Mouse (Mus musculus) embryonic fibroblast, embryonic 13.5 days (primary cell): Measurements from ENCODE around the gene Pqlc2. TPM values are rescaled to one million over a fixed set of nuclear protein-coding genes. Genes with fewer than 3 reads are reported as not detected.

ENCODE experiments used
- H3K27ac ChIP-seq: 2 replicates; pipeline ENCODE4 v1.5.1; 2012; ENCODE audit warnings: low read length, control low read depth, inconsistent platforms; ENCODE audit not compliant: insufficient read depth
- H3K4me1 ChIP-seq: 2 replicates; pipeline ENCODE4 v1.6.1; 2011; ENCODE audit warnings: low read length; ENCODE audit not compliant: control insufficient read depth, insufficient read depth
- H3K4me3 ChIP-seq: 2 replicates; pipeline ENCODE4 v1.5.1; 2011; ENCODE audit warnings: mild to moderate bottlenecking, control low read depth, low read length; ENCODE audit not compliant: insufficient read depth
- CTCF ChIP-seq: IDR thresholded peaks from 2 replicates; pipeline ENCODE4 v1.5.1; 2011; ENCODE audit warnings: mild to moderate bottlenecking, control low read depth, low read length, moderate library complexity, borderline replicate concordance; ENCODE audit not compliant: insufficient read depth
- POLR2A ChIP-seq: IDR thresholded peaks from 2 replicates; pipeline ENCODE4 v1.6.1; 2011; ENCODE audit warnings: low read depth, mild to moderate bottlenecking, control low read depth, low read length, moderate library complexity
- polyA plus RNA-seq: library from polyadenylated mRNA; stranded (reverse); fragments of >200 nt; gene quantifications from 2 replicates; pipeline ENCODE4 v1.2.4, GENCODE M21; 2011; ENCODE audit warnings: low read depth; ENCODE audit not compliant: missing spikeins, insufficient read length

Gene Pqlc2
- 11.3 and 12.3 TPM in 2 replicates for polyA plus RNA-seq

DNA sequence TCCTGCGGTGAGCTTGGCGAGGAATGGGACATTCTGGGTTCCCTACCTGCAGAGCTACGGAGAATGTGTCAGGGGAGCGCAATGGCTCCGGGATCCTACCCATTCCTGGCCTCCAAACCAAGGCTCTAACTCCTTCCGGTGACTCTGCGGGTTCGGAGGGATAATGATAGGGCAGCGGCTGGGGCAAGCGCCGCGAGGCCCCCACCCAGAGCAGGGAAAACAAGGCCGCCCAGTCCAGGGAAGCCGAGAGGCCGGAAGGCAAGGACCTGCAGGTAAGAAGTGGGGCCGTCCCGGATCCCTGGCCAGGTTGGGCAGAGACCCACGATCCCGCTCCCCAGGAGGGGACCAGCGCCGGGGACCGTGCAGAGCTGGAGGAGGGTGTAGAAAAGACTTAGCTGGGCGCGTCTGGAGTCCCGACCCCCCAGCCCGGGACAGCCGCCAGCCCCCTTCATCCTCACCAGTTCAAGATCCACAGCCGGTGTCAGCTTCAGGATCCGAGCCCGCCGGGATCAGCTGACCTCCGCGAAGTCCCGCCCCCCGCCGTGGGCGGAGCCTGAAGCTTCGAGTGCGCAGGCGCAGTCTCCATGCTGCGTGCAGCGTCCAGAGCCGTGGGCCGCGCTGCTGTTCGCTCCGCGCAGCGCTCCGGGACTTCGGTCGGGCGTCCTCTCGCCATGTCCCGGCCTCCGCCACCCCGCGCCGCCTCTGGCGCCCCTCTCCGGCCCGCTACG, at the start of gene Pqlc2, which contains the start of gene Akr7a5:
Gene Pqlc2 (minus strand): TSS at position 538 of the 728 bp plus-strand sequence.
Gene Akr7a5 (plus strand): TSS at position 574 of the 728 bp plus-strand sequence.
- Histone ChIP-seq H3K4me3 (peak within 1 kb of the TSS; percentile 57), H3K4me1 (no peaks in the 10 kb centered on the region), H3K27ac (no peak within 1 kb of the TSS)
- no peak for TF ChIP-seq CTCF
- TF ChIP-seq POLR2A = peak; percentile 99

DNA sequence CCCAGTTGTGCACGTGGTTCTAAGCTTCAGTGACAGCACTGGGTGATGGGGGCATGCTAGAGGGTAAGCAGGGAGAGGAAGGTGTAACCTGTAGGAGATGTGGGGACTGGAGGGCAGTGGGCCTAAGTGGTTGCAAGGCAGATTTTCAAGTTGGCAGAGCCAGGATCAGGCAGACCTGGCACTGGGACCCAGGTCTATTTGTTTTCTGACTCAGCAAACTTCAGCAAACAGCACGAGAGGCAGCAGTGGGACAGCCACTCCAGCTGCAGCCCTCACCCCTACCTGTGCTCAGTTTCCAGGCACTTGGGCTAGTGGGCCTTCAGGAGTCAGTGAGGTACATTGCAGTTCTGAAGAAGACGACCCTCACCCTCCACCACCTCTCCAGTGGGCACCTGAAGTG, 46.7 kb upstream of the Pqlc2 start:
- no peak overlapping the region for H3K4me3 ChIP-seq
- no peak for TF ChIP-seq POLR2A
- no peak for TF ChIP-seq CTCF
- no peaks in the 10 kb centered on the region for H3K4me1 ChIP-seq
- no peak overlapping the region for H3K27ac ChIP-seq

DNA sequence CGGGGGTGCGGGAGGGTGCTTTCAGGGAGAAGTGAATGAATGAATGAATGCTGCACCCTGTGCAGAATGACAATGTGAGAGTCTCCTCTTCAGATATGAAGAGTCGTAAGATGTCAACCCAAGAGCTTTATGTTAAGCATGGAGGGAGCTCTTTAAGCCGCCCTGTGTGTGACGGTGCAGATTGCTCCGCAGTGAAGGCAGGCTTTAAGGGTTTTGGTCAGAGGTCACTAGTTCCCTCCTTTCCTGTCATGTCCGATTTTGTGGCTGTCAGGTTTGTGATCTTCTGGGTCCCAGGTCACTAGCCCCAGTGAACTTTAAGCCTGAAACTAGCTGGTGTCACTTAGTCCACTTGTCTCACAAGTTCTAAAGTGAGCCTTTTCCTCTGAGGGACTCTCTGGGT, 42.3 kb upstream of the Pqlc2 start:
- Histone ChIP-seq H3K4me3 (peak overlapping the region; percentile 94), H3K4me1 (peaks cover 8% of the 10 kb centered on the region; the same call in 1 of the 2 replicates), H3K27ac (peak overlapping the region; percentile 93)
- TF ChIP-seq POLR2A (no peak), CTCF (no peak)

DNA sequence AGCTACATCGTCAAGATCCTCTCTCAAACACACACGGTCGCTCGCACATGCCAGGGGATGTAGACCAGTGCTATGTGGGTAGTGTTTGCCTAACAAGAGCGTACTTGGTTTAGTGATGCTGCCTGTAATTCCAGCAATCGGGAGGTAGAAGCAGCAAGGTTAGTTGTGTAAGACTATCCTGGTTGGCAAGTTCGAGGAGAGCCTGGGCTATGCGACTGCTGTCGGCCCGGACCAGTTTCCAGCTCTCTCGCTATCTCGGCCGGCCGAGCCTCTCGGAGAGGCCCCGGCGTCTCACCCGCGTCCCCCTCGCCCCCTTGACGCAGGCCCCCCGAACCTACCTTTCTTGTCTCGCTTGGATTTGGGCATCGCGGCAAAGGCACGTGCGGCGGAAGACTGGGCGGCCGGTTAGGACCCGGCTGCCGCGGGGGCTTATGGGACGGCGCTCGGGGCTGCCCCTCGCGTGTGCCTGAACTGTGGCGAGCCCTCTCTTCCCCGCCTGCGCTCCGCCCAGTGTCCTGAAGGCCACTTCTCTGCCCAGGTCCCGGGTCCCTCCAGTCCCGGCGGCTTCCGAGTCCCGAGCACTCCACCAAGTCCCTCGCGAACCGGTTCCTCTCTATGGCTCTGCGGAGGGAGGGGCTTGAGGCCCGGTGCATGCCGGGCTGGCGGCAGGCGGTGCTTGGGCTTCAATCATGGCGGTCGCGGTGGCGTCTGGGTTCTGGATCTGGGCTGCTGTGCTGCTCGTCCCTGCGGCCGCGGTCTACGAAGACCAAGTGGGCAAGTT, 41.6 kb upstream of the Pqlc2 start, which contains the start of the genes Mrto4, Emc1 and Ubr4:
Gene Mrto4 (minus strand): TSS at position 646 of the 781 bp plus-strand sequence.
Gene Emc1 (plus strand): TSS at position 657 of the 781 bp plus-strand sequence.
Gene Ubr4 (plus strand): TSS at position 679 of the 781 bp plus-strand sequence.
- TF ChIP-seq POLR2A (peak; percentile 81), CTCF (no peak)
- peak within 1 kb of the TSS; percentile 93 for H3K27ac ChIP-seq
- peaks cover 8% of the 10 kb centered on the region; the same call in 1 of the 2 replicates for H3K4me1 ChIP-seq
- peak within 1 kb of the TSS; percentile 94 for H3K4me3 ChIP-seq

DNA sequence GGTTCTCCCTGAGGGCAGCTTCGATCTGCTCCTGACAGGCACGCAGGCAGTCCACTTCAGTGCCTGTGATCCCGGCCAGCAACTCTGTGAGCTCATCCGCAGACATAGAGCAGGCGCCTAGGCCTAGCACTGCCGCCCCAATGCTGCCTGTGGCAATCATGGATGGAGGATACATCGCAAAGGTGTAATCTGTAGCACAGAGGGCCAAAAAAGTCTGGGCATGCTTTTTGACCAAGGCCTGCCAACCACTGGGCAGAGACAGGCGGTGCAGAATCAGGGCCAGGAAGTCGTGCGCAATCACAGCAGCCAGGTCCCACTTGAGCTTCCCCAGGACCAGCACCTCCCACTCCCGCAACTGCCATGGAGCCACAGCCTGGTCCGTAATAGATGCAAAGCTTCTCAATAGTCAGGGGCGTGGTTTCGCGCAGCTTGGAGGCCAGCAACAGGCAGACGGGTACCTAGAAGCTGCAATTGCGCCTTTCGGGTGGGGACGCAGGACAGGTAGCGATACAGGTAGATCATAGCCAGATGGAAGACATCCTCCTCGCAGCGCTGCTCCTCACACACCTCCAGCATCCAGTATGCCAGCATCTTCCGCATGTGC, 35.0 kb upstream of the Pqlc2 start:
- Histone ChIP-seq H3K27ac (no peak overlapping the region), H3K4me1 (peaks cover 2% of the 10 kb centered on the region; the same call in 1 of the 2 replicates), H3K4me3 (no peak overlapping the region)
- no peak for TF ChIP-seq CTCF
- no peak for TF ChIP-seq POLR2A

DNA sequence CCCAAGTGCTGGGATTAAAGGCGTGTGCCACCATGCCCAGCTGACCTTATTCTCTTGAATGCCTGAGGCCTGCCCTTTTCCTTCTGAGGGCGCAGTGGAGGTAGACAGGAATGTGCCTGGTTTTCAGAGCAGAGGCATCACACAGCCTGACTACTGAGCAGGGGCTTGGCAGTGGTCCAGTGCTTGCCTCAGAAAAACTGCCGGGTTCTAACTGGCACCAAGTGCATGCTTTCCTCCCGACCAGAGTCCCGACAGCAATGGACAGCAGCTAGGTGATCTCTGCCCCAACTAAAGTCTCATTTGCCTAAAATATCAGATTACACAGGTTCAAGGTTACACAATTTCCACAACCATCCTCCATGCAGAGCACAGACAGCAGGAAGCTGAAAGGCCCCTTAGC, 33.2 kb upstream of the Pqlc2 start:
- no peak overlapping the region for H3K4me3 ChIP-seq
- H3K27ac ChIP-seq = no peak overlapping the region
- TF ChIP-seq POLR2A (no peak), CTCF (no peak)
- H3K4me1 ChIP-seq = no peaks in the 10 kb centered on the region

DNA sequence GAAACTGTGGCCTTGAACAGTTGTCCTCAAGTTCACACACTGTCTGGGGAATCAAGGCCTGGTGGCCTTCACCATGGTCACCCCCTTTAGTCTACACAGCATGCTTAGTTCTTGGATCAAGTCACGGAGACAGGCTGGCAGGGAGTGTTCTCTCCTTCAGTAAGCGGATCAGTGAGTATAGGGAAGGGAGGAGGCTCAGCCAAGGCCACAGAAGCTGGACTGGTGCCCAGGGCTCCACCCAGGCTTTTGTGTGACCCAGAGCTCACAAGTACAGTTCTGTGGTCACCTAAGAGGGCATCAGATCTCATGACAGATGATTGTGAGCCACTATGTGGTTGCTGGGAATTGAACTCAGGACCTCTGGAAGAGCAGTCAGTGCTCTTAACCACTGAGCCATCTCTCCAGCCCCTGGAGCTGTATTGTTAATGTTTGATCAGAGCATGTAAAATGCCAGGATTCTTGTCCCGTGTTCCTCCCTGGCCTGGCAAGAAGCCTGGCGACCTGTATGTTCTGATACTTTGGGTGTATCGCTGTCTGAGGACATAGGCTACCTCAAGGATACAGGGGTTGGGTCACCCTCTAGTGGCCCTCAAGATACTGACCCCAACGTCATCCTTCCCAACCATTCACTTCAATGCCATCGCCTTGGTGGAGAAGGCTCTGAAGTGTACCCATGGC, 31.2 kb upstream of the Pqlc2 start:
- no peak overlapping the region for H3K27ac ChIP-seq
- TF ChIP-seq CTCF (no peak), POLR2A (no peak)
- H3K4me3 ChIP-seq = no peak overlapping the region
- no peaks in the 10 kb centered on the region for H3K4me1 ChIP-seq

DNA sequence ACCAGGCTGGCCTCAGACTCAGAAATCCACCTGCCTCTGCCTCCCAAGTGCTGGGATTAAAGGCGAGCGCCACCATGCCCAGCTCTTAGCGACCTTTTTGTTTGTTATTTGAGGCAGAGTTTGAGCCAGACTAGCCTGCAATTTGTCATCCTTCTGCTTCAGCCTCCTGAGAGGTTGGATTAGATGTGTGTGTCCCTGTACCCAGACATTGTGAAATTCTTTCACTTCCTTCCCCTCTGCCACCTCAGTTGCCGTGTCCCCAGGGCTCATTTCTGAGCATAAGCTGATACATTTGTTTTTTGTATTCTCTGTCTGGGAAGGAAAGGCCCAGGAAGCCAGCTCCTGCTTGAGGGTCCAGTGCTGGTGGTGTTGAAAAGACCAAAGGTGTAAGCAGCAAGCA, 30.3 kb upstream of the Pqlc2 start:
- TF ChIP-seq POLR2A (no peak), CTCF (no peak)
- Histone ChIP-seq H3K4me1 (no peaks in the 10 kb centered on the region), H3K4me3 (no peak overlapping the region), H3K27ac (no peak overlapping the region)

DNA sequence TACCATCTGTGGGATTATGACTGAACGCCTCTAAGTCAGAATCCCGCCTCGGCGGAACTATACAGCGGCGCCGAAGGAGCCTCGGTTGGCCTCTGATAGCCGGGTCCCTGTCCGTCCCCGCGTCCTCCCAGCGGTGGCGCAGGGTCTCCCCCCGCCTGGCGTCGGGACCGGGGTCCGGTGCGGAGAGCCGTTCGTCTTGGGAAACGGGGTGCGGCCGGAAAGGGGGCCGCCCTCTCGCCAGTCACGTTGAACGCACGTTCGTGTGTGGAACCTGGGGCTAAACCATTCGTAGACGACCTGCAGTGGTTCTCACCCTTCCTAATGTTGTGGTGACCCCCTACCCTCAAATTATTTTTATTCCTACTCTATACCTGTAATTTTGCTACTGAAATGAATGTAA, 27.6 kb upstream of the Pqlc2 start:
- H3K4me3 ChIP-seq = no peak overlapping the region
- H3K27ac ChIP-seq = no peak overlapping the region
- TF ChIP-seq CTCF = no peak
- TF ChIP-seq POLR2A = no peak
- no peaks in the 10 kb centered on the region for H3K4me1 ChIP-seq
